Mouse (Mus musculus): Measurements from ENCODE around the gene Ccna2. TPM values are rescaled to one million over a fixed set of nuclear protein-coding genes. Genes with fewer than 3 reads are reported as not detected.

Ccna2 gene
- polyA plus RNA-seq, 1 experiment from 2014 or later = 193 TPM

GRCm38 (mm10) chr3:36532738-36533137 is 39.2 kb downstream of the Ccna2 start:
- Histone ChIP-seq H3K36me3 (no peaks in the 10 kb centered on the region), H3K9me3 (no peaks in the 10 kb centered on the region), H3K27ac (0 out of 2 replicates have a peak overlapping the region, but pooled peaks have one; percentile 0), H3K9ac (replicated peaks) (no peak overlapping the region), H3K27me3 (peaks cover 11% of the 10 kb centered on the region; the same call in 1 of the 2 replicates), H3K4me2 (peak overlapping the region; percentile 63), H3K4me1 (replicated peaks) (peaks cover 14% of the 10 kb centered on the region), H3K4me3 (replicated peaks) (no peak overlapping the region)
- WGBS = 29% methylated on average over 7 of the region's 7 CpGs
- no peak for ATAC-seq (ENCODE audit: insufficient number of reproducible peaks, insufficient read depth, low FRiP score, low TSS enrichment, low read depth)

- H3K9me3 ChIP-seq = no peaks in the 10 kb centered on the region
- peaks cover 14% of the 10 kb centered on the region for H3K4me1 ChIP-seq (replicated peaks)
- H3K9ac ChIP-seq (replicated peaks) = peak overlapping the region; percentile 42
- peak overlapping the region; percentile 63 for H3K4me2 ChIP-seq
- H3K4me3 ChIP-seq (replicated peaks) = peak overlapping the region; percentile 37
- no peak overlapping the region for H3K27ac ChIP-seq
- 0 out of 2 replicates have a peak, but pooled peaks have one; percentile 20 for ATAC-seq (ENCODE audit: insufficient number of reproducible peaks, insufficient read depth, low FRiP score, low TSS enrichment, low read depth)
- no peaks in the 10 kb centered on the region for H3K36me3 ChIP-seq
- 8% methylated on average over 18 of the region's 18 CpGs for WGBS
- peaks cover 11% of the 10 kb centered on the region; the same call in 1 of the 2 replicates for H3K27me3 ChIP-seq
Observed at GRCm38 (mm10) chr3:36531979-36532542, 39.9 kb downstream of the Ccna2 start.

- ATAC-seq (ENCODE audit: insufficient number of reproducible peaks, insufficient read depth, low FRiP score, low TSS enrichment, low read depth) = no peak
- Histone ChIP-seq H3K27ac (no peak overlapping the region), H3K27me3 (peaks cover 11% of the 10 kb centered on the region; the same call in 1 of the 2 replicates), H3K4me3 (replicated peaks) (no peak overlapping the region), H3K36me3 (no peaks in the 10 kb centered on the region), H3K9ac (replicated peaks) (no peak overlapping the region), H3K4me1 (replicated peaks) (peaks cover 14% of the 10 kb centered on the region), H3K4me2 (no peak overlapping the region), H3K9me3 (no peaks in the 10 kb centered on the region)
- WGBS = 38% methylated on average over 2 of the region's 2 CpGs
Observed at GRCm38 (mm10) chr3:36531242-36531641, 40.7 kb downstream of the Ccna2 start.

- Histone ChIP-seq H3K4me1 (replicated peaks) (peaks cover 14% of the 10 kb centered on the region), H3K9ac (replicated peaks) (no peak overlapping the region), H3K9me3 (no peaks in the 10 kb centered on the region), H3K36me3 (no peaks in the 10 kb centered on the region), H3K4me2 (no peak overlapping the region), H3K4me3 (replicated peaks) (no peak overlapping the region), H3K27ac (no peak overlapping the region), H3K27me3 (peaks cover 11% of the 10 kb centered on the region; the same call in 1 of the 2 replicates)
- no peak for ATAC-seq (ENCODE audit: insufficient number of reproducible peaks, insufficient read depth, low FRiP score, low TSS enrichment, low read depth)
- 77% methylated on average over 5 of the region's 5 CpGs for WGBS
Observed at GRCm38 (mm10) chr3:36530781-36531180, 41.2 kb downstream of the Ccna2 start.

GRCm38 (mm10) chr3:36530345-36530744 is 41.6 kb downstream of the Ccna2 start:
- H3K4me1 ChIP-seq (replicated peaks) = peaks cover 14% of the 10 kb centered on the region
- no peak overlapping the region for H3K4me3 ChIP-seq (replicated peaks)
- H3K9ac ChIP-seq (replicated peaks) = no peak overlapping the region
- H3K4me2 ChIP-seq = no peak overlapping the region
- H3K36me3 ChIP-seq = no peaks in the 10 kb centered on the region
- 88% methylated on average over 6 of the region's 6 CpGs for WGBS
- H3K27me3 ChIP-seq = peaks cover 11% of the 10 kb centered on the region; the same call in 1 of the 2 replicates
- H3K27ac ChIP-seq = no peak overlapping the region
- no peak for ATAC-seq (ENCODE audit: insufficient number of reproducible peaks, insufficient read depth, low FRiP score, low TSS enrichment, low read depth)
- H3K9me3 ChIP-seq = no peaks in the 10 kb centered on the region

- Histone ChIP-seq H3K4me1 (replicated peaks) (peaks cover 10% of the 10 kb centered on the region), H3K27ac (no peak overlapping the region), H3K36me3 (no peaks in the 10 kb centered on the region), H3K9me3 (no peaks in the 10 kb centered on the region), H3K4me2 (no peak overlapping the region), H3K4me3 (replicated peaks) (no peak overlapping the region), H3K9ac (replicated peaks) (no peak overlapping the region), H3K27me3 (peaks cover 38% of the 10 kb centered on the region)
- 78% methylated on average over 3 of the region's 3 CpGs for WGBS
- no peak for ATAC-seq (ENCODE audit: insufficient number of reproducible peaks, insufficient read depth, low FRiP score, low TSS enrichment, low read depth)
Observed at GRCm38 (mm10) chr3:36524466-36524865, 47.5 kb downstream of the Ccna2 start.

GRCm38 (mm10) chr3:36522137-36522536 is 49.8 kb downstream of the Ccna2 start:
- 7% methylated on average over 4 of the region's 4 CpGs for WGBS
- H3K4me3 ChIP-seq (replicated peaks) = no peak overlapping the region

GRCm38 (mm10) chr3:36521073-36522060 is 50.6 kb downstream of the Ccna2 start, which contains the start of gene Gm11549:
Gm11549 (minus strand) TSS chr3:36521813.
- peaks cover 46% of the 10 kb centered on the region for H3K27me3 ChIP-seq
- ATAC-seq (ENCODE audit: insufficient number of reproducible peaks, insufficient read depth, low FRiP score, low TSS enrichment, low read depth) = peak; percentile 42; the same call in 1 of the 2 replicates
- under 1% methylated on average over 51 of the region's 51 CpGs for WGBS

More at GRCm38 (mm10) chr3:36522137-36522536, 49.8 kb downstream of the Ccna2 start:
- H3K4me2 ChIP-seq = no peak overlapping the region
- H3K27ac ChIP-seq = no peak overlapping the region
- no peaks in the 10 kb centered on the region for H3K9me3 ChIP-seq
- H3K36me3 ChIP-seq = no peaks in the 10 kb centered on the region
- peaks cover 10% of the 10 kb centered on the region for H3K4me1 ChIP-seq (replicated peaks)
- no peak for ATAC-seq (ENCODE audit: insufficient number of reproducible peaks, insufficient read depth, low FRiP score, low TSS enrichment, low read depth)
- H3K27me3 ChIP-seq = peaks cover 43% of the 10 kb centered on the region
- H3K9ac ChIP-seq (replicated peaks) = no peak overlapping the region

GRCm38 (mm10) chr3:36516196-36516595 is 55.8 kb downstream of the Ccna2 start:
- 88% methylated on average over 9 of the region's 9 CpGs for WGBS
- Histone ChIP-seq H3K4me2 (no peak overlapping the region), H3K4me3 (replicated peaks) (no peak overlapping the region), H3K9ac (replicated peaks) (no peak overlapping the region), H3K36me3 (no peaks in the 10 kb centered on the region), H3K27ac (no peak overlapping the region), H3K4me1 (replicated peaks) (peaks cover 4% of the 10 kb centered on the region), H3K9me3 (no peaks in the 10 kb centered on the region), H3K27me3 (peaks cover 24% of the 10 kb centered on the region)
- ATAC-seq (ENCODE audit: insufficient number of reproducible peaks, insufficient read depth, low FRiP score, low TSS enrichment, low read depth) = no peak

More at GRCm38 (mm10) chr3:36521073-36522060, 50.6 kb downstream of the Ccna2 start, which contains the start of gene Gm11549:
- H3K9me3 ChIP-seq = no peaks in the 10 kb centered on the region
- H3K4me1 ChIP-seq (replicated peaks) = peaks cover 10% of the 10 kb centered on the region
- H3K36me3 ChIP-seq = no peaks in the 10 kb centered on the region
- no peak within 1 kb of the TSS for H3K27ac ChIP-seq
- H3K4me2 ChIP-seq = peak within 1 kb of the TSS; percentile 91
- peak within 1 kb of the TSS; percentile 48 for H3K4me3 ChIP-seq (replicated peaks)
- H3K9ac ChIP-seq (replicated peaks) = peak within 1 kb of the TSS; percentile 51

All from limb, embryonic 12.5 days (tissue).